Mouse (Mus musculus): ENCODE results near the gene Pfkfb2. TPM values are rescaled to one million over a fixed set of nuclear protein-coding genes. Genes with fewer than 3 reads are reported as not detected.

Pfkfb2 gene
- 25.2 TPM for polyA plus RNA-seq (2014; fragmentation: Illumina TruSeq; extraction: RNeasy Lipid Tissue Mini Kit (QIAGEN cat#74804); ENCODE audit: low read depth, low replicate concordance)

DNA sequence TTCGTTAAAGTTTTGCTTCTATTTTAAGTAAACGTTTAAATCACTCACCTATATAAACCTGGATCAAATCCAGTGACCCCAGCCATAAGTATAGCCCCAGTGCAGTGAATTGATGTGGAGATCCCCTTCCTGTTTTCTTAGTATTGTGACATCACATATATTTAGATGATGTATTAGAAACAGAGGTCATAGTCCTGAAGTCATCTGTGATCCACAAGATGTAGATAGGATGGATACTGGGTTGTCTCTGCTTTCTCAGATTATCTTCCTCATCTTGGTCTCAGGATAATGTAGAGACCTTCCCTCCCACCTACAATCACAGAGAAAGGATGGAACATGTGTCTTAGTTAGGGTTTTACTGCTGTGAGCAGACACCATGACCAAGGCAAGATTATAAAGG, at the start of gene Pfkfb2:
TSS of gene Pfkfb2 (minus strand) at position 101 of the 400 bp plus-strand sequence.

DNA sequence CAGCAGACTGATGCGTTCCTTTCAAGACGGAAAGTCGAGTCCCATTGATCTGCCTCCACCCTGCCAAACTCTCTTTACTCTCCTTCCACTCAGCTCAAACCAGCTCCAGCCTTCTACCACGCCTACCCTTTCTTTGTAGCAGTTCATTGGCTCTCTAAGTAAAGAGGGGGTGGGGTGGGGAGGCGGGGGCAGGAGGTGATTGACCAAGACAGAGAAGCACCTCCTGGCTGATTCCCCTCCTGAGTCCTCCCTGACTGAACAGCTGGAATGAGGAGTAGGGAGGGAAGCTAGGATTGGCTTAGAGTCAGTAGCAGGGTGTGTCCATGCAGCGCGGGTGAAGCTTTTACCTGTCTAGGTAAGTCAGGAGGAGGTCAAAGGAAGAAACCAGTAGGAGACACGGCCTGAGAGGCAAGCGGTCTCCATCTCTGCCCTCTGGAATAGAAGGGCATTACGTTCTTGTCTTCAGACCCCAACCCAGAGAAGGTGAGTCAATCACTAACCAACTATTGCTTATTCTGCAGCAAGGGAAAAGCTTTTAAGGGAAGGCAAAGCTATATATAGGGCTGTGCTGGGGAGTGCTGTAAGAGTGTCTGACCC, 2.8 kb upstream of the Pfkfb2 start, which contains the start of gene AA986860:
TSS of gene AA986860 (plus strand) at position 236 of the 597 bp plus-strand sequence.

DNA sequence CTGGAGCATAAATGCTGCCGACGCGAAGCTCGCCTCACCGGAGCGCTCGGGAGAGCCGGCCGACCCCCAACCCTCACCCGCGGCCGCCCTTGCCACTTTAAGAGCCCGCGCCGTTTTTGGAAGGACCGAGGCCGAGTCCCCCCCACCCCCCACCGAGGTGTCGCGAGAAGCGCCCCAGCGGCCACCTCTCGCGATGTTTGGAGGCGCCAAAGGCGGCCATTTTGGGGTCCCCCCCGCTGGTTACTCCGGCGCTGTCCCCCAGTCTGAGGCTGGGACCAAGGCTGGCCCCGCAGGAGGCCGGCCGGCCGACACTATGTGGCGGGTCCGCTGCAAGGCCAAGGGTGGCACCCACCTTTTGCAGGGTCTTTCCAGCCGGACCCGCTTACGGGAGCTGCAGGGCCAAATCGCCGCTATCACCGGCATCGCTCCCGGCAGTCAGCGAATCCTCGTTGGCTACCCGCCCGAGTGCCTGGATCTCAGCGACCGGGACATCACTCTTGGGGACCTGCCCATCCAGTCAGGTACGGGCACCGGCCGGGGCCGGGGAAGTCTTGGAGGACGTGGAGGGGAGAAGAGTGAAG, 11.7 kb downstream of the Pfkfb2 start, which contains the start of gene Yod1:
TSS of gene Yod1 (plus strand) at position 37 of the 581 bp plus-strand sequence.

DNA sequence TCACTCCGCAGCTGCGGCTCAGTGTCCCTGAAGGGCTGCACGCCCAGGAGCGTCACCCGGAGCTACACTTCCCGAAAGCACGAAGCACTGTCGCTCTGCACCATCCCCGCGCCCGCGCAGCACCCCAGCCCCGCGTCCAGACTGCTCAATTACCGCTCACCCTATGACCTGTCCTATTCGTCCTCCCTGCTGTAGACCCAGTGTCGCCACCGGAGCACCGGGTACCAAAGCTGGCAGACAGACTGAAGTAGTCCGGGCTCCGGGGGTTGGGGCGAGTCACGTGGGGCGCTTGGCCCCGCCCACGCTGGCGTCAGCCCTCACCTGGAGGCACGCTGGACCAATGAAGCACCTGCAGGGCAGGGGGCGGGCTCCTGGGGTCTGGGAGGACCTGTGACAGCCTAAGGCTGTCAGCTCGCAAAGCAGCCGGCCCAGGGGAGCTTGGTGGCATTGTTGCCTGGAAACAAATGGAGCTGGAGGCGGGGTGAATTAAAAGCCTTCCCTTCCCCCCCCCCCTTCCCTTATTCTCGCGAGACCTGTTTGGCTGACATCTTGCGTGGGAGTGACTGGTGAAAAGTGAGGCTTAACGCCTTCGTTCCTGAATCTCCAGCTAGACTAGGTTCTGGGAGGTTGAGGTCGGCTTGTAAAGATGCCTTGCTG, 13.4 kb downstream of the Pfkfb2 start, which contains the start of gene Gm29427:
TSS of gene Gm29427 (minus strand) at position 239 of the 657 bp plus-strand sequence.

DNA sequence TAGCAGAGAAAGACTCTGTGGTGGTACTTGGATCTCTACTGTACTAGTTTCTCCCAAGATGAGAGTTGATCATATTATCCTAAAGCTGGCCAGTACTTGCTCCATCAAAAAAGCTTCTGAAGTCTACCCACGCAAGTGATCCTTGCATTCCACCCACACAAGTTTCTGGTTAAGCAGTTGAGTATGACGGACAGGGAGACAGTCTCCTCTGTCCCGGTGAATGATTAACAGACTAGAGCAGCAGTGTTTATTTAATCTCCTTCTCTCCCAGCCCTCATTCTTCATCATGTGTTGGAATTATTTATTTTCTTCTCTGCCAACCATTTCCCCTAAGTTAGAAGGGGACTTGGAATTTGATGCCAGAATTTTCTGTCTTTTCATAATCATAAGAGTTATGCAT, 67.6 kb downstream of the Pfkfb2 start, which contains the start of gene C4bp:
TSS of gene C4bp (minus strand) at position 179 of the 400 bp plus-strand sequence.

Other genes with a start within 250 kb of the Pfkfb2 start
- gene Zp3r, start 99.6 kb downstream of the Pfkfb2 start, polyA plus RNA-seq (2014; fragmentation: Illumina TruSeq; extraction: RNeasy Lipid Tissue Mini Kit (QIAGEN cat#74804); ENCODE audit: low read depth, low replicate concordance), result 1.8 TPM
- gene C4bp, start 67.6 kb downstream of the Pfkfb2 start, polyA plus RNA-seq (2014; fragmentation: Illumina TruSeq; extraction: RNeasy Lipid Tissue Mini Kit (QIAGEN cat#74804); ENCODE audit: low read depth, low replicate concordance), result 695 TPM
- 0.25 TPM for gene Gm29427, start 13.5 kb downstream of the Pfkfb2 start, polyA plus RNA-seq (2014; fragmentation: Illumina TruSeq; extraction: RNeasy Lipid Tissue Mini Kit (QIAGEN cat#74804); ENCODE audit: low read depth, low replicate concordance)
- 3.3 TPM for gene Yod1, start 11.9 kb downstream of the Pfkfb2 start, polyA plus RNA-seq (2014; fragmentation: Illumina TruSeq; extraction: RNeasy Lipid Tissue Mini Kit (QIAGEN cat#74804); ENCODE audit: low read depth, low replicate concordance)
- gene AA986860, start 2.7 kb upstream of the Pfkfb2 start, polyA plus RNA-seq (2014; fragmentation: Illumina TruSeq; extraction: RNeasy Lipid Tissue Mini Kit (QIAGEN cat#74804); ENCODE audit: low read depth, low replicate concordance), result 2.0 TPM
- gene Fcamr, start 71.6 kb upstream of the Pfkfb2 start, polyA plus RNA-seq (2014; fragmentation: Illumina TruSeq; extraction: RNeasy Lipid Tissue Mini Kit (QIAGEN cat#74804); ENCODE audit: low read depth, low replicate concordance), result 1.7 TPM
- gene Pigr, start 97.4 kb upstream of the Pfkfb2 start, polyA plus RNA-seq (2014; fragmentation: Illumina TruSeq; extraction: RNeasy Lipid Tissue Mini Kit (QIAGEN cat#74804); ENCODE audit: low read depth, low replicate concordance), result 0.17 TPM
- gene Fcmr, start 136.4 kb upstream of the Pfkfb2 start, polyA plus RNA-seq (2014; fragmentation: Illumina TruSeq; extraction: RNeasy Lipid Tissue Mini Kit (QIAGEN cat#74804); ENCODE audit: low read depth, low replicate concordance), result 10.3 TPM
- gene Il24, start 158.2 kb upstream of the Pfkfb2 start, polyA plus RNA-seq (2014; fragmentation: Illumina TruSeq; extraction: RNeasy Lipid Tissue Mini Kit (QIAGEN cat#74804); ENCODE audit: low read depth, low replicate concordance), result 0.73 TPM
- gene Il20, start 182.2 kb upstream of the Pfkfb2 start, polyA plus RNA-seq (2014; fragmentation: Illumina TruSeq; extraction: RNeasy Lipid Tissue Mini Kit (QIAGEN cat#74804); ENCODE audit: low read depth, low replicate concordance), result not detected
- gene Il19, start 210.9 kb upstream of the Pfkfb2 start, polyA plus RNA-seq (2014; fragmentation: Illumina TruSeq; extraction: RNeasy Lipid Tissue Mini Kit (QIAGEN cat#74804); ENCODE audit: low read depth, low replicate concordance), result not detected